Mouse (Mus musculus) heart, embryonic 14.5 days (tissue): ENCODE data around the gene Cacng8. TPM values are rescaled to one million over a fixed set of nuclear protein-coding genes. Genes with fewer than 3 reads are reported as not detected.
A peak's percentile ranks its signal among the peaks of the same experiment; 100 is the strongest.

Experiments
- ATAC-seq: fragments of 200-750 bp; cut with Nextera tagmentation; 2 replicates; pipeline ENCODE4 v1.8.0; 2017; ENCODE audit warnings: low read depth, moderate TSS enrichment; ENCODE audit not compliant: insufficient number of reproducible peaks, insufficient read depth, low FRiP score
- H3K27ac ChIP-seq, 2 experiments: fragments of 200-500 bp in 1 of 2; fragments of 300-500 bp in 1 of 2; sonication (generic) in 1 of 2; replicated peaks in 1 of 2; 2 replicates each; pipeline ENCODE4 v1.5.1; 2012 to 2014; ENCODE audit warnings: low read depth in 2 of 2, low read length in 2 of 2, control low read depth in 1 of 2, mild to moderate bottlenecking in 1 of 2, mixed read lengths in 1 of 2; ENCODE audit not compliant: control insufficient read depth in 1 of 2, insufficient read depth in 1 of 2
- H3K27me3 ChIP-seq: fragments of 300-500 bp; sonication (generic); 2 replicates; pipeline ENCODE4 v1.6.1; 2014; ENCODE audit warnings: mild to moderate bottlenecking, low read length, control low read depth; ENCODE audit not compliant: control insufficient read depth, insufficient read depth
- H3K36me3 ChIP-seq: fragments of 300-500 bp; sonication (generic); 2 replicates; pipeline ENCODE4 v1.6.1; 2014; ENCODE audit warnings: mild to moderate bottlenecking, control low read depth, low read length, mixed read lengths; ENCODE audit not compliant: control insufficient read depth, insufficient read depth
- H3K4me1 ChIP-seq, 2 experiments: fragments of 200-500 bp in 1 of 2; fragments of 300-500 bp in 1 of 2; sonication (generic) in 1 of 2; 2 replicates each; pipeline ENCODE4 v1.6.1; 2012 to 2014; ENCODE audit warnings: low read length in 2 of 2, control low read depth in 1 of 2, mixed read lengths in 1 of 2; ENCODE audit not compliant: control insufficient read depth in 2 of 2, insufficient read depth in 2 of 2
- H3K4me2 ChIP-seq: fragments of 300-500 bp; sonication (generic); 2 replicates; pipeline ENCODE4 v1.6.1; 2014; ENCODE audit warnings: mild to moderate bottlenecking, low read length
- H3K4me3 ChIP-seq, 2 experiments: fragments of 200-500 bp in 1 of 2; fragments of 300-500 bp in 1 of 2; sonication (generic) in 1 of 2; 2 replicates each; pipeline ENCODE4 v1.5.1; 2012 to 2014; ENCODE audit warnings: low read length in 2 of 2, mild to moderate bottlenecking in 2 of 2, control low read depth in 1 of 2, low read depth in 1 of 2, moderate library complexity in 1 of 2; ENCODE audit not compliant: control insufficient read depth in 1 of 2, insufficient read depth in 1 of 2
- H3K9ac ChIP-seq: fragments of 300-500 bp; sonication (generic); 2 replicates; pipeline ENCODE4 v1.6.1; 2014; ENCODE audit warnings: mild to moderate bottlenecking, low read length
- H3K9me3 ChIP-seq: fragments of 300-500 bp; sonication (generic); 2 replicates; pipeline ENCODE4 v1.6.1; 2016; ENCODE audit warnings: low read length, control low read depth; ENCODE audit not compliant: control insufficient read depth
- WGBS: fragments of 180-500 bp; shearing (Covaris S2); extraction: QIAGEN DNeasy Blood & Tissue Kit; methylation state at CpG from one replicate; pipeline ENCODE4 v1.1.7; 2014; 5-methylcytosine and 5-hydroxymethylcytosine counted together
- microRNA-seq: library from miRNA; unstranded; fragments of <30 nt; microRNA quantifications from one replicate; pipeline ENCODE4, GENCODE M21; 2016
- polyA plus RNA-seq: library from polyadenylated mRNA; unstranded; fragments of >200 nt; fragmentation: Nextera tagmentation; extraction: Ambion mirVana; gene quantifications from 2 replicates; pipeline ENCODE4 v1.2.1, GENCODE M21; 2014

Cacng8 gene
- polyA plus RNA-seq, 1 experiment from 2014 or later: 0.28 TPM

DNA sequence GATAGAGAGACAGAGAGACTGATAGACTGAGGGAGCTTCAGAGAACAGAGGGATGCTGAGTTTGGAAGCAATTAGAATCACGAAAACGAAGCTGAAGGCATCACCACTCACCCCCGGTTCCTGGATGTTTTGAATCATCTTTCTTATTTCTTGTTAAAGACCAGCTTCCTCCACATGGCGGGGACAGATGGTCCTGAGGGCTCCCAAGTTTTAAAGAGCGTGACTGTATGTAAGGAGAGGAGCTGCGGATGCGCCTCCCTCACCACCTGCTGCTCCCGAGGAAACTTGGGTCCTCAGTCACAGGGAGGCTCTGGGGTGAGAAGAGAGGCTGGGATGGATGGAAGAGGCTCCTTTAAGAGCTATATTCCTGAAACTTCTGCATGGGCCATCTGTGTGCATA lies 69.8 kb downstream of the Cacng8 start:
- Histone ChIP-seq H3K36me3 (no peaks in the 10 kb centered on the region), H3K27me3 (no peaks in the 10 kb centered on the region), H3K4me2 (no peak overlapping the region), H3K9ac (no peak overlapping the region), H3K9me3 (no peaks in the 10 kb centered on the region), H3K4me1 (no peaks in the 10 kb centered on the region), H3K4me3 (no peak overlapping the region), H3K27ac (no peak overlapping the region)
- WGBS: 80% methylated on average over 8 of the region's 8 CpGs
- ATAC-seq: no peak

DNA sequence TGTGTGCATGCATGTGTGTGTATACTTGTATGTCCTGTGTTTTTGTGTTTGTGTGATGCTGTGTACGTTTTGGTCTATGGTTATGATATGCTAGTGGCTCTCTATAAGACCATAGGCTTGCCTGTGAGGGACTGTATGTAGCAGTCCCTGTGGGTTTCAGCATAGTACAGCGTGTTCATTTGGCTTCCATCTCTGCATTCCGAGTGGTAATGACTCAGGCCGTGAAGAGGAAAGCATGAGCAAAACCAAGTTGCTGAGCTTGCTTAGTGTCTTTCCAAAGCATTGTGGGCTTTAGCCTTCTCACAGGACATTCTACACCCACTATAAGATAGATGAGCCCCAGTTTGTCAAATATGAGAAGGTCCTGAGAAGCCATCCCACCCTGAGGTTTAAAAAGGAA lies 72.8 kb downstream of the Cacng8 start:
- Histone ChIP-seq H3K9ac (no peak overlapping the region), H3K4me1 (no peaks in the 10 kb centered on the region), H3K27me3 (no peaks in the 10 kb centered on the region), H3K4me3 (no peak overlapping the region), H3K4me2 (no peak overlapping the region), H3K27ac (no peak overlapping the region), H3K9me3 (no peaks in the 10 kb centered on the region), H3K36me3 (no peaks in the 10 kb centered on the region)
- ATAC-seq: no peak
- WGBS: 73% methylated on average over 4 of the region's 4 CpGs

Small RNA genes lying within 50 kb of the gene (microRNA-seq; reads per million reads assigned to microRNA genes)
- 3.4 reads per million, percentile 7 among the genes with 10 or more reads in this experiment for gene Gm23450

Other genes with a start within 250 kb of the Cacng8 start
- gene AU018091, start 221.5 kb upstream of the Cacng8 start, polyA plus RNA-seq: not detected in 2 replicates
- gene Nlrp12, start 140.9 kb upstream of the Cacng8 start, polyA plus RNA-seq: 0.04 TPM in 1 of 2 replicates, not detected in the other
- 220 and 248 TPM in 2 replicates for gene Myadm, start 101.6 kb upstream of the Cacng8 start, polyA plus RNA-seq
- gene Prkcg, start 101.5 kb upstream of the Cacng8 start, polyA plus RNA-seq: 0.28 and 0.59 TPM in 2 replicates
- gene Cacng7, start 57.7 kb upstream of the Cacng8 start, polyA plus RNA-seq: 0.39 and 0.88 TPM in 2 replicates
- 19.0 and 19.1 TPM in 2 replicates for gene Cacng6, start 33.5 kb downstream of the Cacng8 start, polyA plus RNA-seq
- gene Tarm1, start 111.9 kb downstream of the Cacng8 start, polyA plus RNA-seq: not detected in 2 replicates
- gene Oscar, start 225.5 kb downstream of the Cacng8 start, polyA plus RNA-seq: 0.15 TPM in 2 replicates
- 962 and 1,026 TPM in 2 replicates for gene Ndufa3, start 226.7 kb downstream of the Cacng8 start, polyA plus RNA-seq
- 13.7 and 18.2 TPM in 2 replicates for gene Tfpt, start 239.2 kb downstream of the Cacng8 start, polyA plus RNA-seq
- 51.9 and 54.8 TPM in 2 replicates for gene Prpf31, start 239.3 kb downstream of the Cacng8 start, polyA plus RNA-seq